Mouse (Mus musculus) C2C12 (cell line): ENCODE data around the gene Mapk3.

ENCODE experiments used
- CTCF ChIP-seq: IDR thresholded peaks from one replicate; pipeline ENCODE4 v1.5.1; 2011; ENCODE audit not compliant: control insufficient read depth, insufficient read depth, insufficient read length
- MAX ChIP-seq: IDR thresholded peaks from one replicate; pipeline ENCODE4 v1.6.1; 2011; ENCODE audit warnings: mild to moderate bottlenecking, control low read depth

DNA sequence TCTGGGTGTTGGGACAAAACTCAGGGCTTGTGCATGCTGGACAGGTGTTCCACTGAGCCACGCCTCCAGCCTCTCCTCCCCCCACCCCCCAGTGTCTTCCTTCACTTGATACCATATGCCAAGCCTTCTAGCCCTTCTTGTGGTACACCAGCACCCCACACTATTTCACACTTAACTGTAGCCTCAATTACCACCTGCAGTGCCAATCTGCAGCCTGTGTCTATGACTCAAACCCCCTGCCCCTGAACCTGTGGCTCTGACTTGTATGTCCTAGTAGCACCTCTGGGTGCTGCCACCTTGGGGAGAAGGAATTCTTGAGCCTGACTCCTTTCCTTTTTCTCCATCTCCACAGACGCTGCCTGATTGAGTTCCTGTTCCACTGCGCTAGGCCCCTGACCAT is 47.5 kb upstream of the Mapk3 start:
- TF ChIP-seq CTCF (no peak), MAX (no peak)
